Mouse (Mus musculus): ENCODE results near the gene Pvr. TPM values are rescaled to one million over a fixed set of nuclear protein-coding genes. Genes with fewer than 3 reads are reported as not detected.

Pvr gene
- polyA plus RNA-seq, 1 experiment from 2014 or later: 5.3 TPM

DNA sequence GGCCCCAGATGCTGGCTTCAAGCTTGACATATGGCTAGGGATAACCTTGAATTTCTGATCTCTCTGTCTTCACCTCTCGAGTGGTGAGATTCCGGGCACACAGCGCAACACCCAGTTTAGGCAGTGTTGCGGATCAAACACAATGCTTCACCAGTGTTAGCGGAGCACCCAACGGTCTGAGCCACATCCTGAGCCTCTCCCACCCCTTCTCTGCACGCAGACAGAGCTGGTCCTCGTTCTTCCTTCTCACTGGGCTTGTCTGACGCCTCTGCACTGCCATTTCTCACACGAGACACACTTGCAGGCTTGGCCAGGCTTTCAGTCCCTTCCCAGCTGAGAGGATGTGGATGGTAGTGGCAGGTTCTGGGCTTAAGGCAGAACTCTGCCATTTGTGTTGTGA is 61.2 kb downstream of the Pvr start:
- Histone ChIP-seq H3K27ac (no peak overlapping the region), H3K4me2 (replicated peaks) (no peak overlapping the region), H3K4me3 (replicated peaks) (no peak overlapping the region), H3K36me3 (no peaks in the 10 kb centered on the region), H3K9ac (replicated peaks) (no peak overlapping the region), H3K27me3 (no peaks in the 10 kb centered on the region), H3K9me3 (no peaks in the 10 kb centered on the region), H3K4me1 (replicated peaks) (no peaks in the 10 kb centered on the region)
- WGBS: 75% methylated on average over 10 of the region's 10 CpGs
- ATAC-seq: no peak

DNA sequence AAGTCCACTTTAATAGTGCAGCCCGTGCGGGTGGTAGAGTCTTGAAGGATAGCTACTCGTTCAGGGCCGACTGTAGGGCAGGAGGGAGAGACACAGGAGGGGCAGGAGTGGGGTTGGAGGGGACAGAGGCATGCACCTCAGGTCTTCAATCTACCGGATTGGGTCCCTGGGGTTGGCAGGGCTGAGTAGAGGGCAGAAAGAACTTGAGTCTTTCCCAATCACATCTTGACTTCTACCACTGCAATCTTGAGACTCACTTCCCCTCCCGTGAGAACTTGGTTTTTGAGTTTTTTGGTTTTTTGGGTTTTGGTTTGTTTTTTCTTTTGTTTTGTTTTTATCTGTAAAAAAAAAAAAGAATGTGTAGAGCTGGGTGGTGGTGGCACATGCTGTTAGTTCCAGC is 64.7 kb downstream of the Pvr start:
- no peak overlapping the region for H3K27ac ChIP-seq
- H3K4me3 ChIP-seq (replicated peaks): no peak overlapping the region
- WGBS: 89% methylated on average over 6 of the region's 6 CpGs
- no peak overlapping the region for H3K4me2 ChIP-seq (replicated peaks)
- 0 out of 2 replicates have a peak, but pooled peaks cover 6% of the 10 kb centered on the region for H3K4me1 ChIP-seq (replicated peaks)
- H3K9ac ChIP-seq (replicated peaks): no peak overlapping the region
- no peaks in the 10 kb centered on the region for H3K9me3 ChIP-seq
- H3K36me3 ChIP-seq: no peaks in the 10 kb centered on the region
- peaks cover 15% of the 10 kb centered on the region; the same call in 1 of the 2 replicates for H3K27me3 ChIP-seq
- ATAC-seq: no peak

GRCm38 (mm10) chr7:19855663-19856062 is 65.3 kb downstream of the Pvr start:
- H3K4me3 ChIP-seq (replicated peaks): no peak overlapping the region
- no peak for ATAC-seq
- H3K9ac ChIP-seq (replicated peaks): no peak overlapping the region
- H3K27me3 ChIP-seq: peaks cover 18% of the 10 kb centered on the region
- WGBS: 87% methylated on average over 5 of the region's 5 CpGs
- no peaks in the 10 kb centered on the region for H3K36me3 ChIP-seq
- no peak overlapping the region for H3K27ac ChIP-seq
- H3K9me3 ChIP-seq: no peaks in the 10 kb centered on the region
- no peak overlapping the region for H3K4me2 ChIP-seq (replicated peaks)
- 0 out of 2 replicates have a peak, but pooled peaks cover 6% of the 10 kb centered on the region for H3K4me1 ChIP-seq (replicated peaks)

Other genes starting within 250 kb of the Pvr start
- 0.23 TPM in 1 of 2 replicates, not detected in the other for gene Apoc2, start 243.2 kb downstream of the Pvr start, polyA plus RNA-seq (2015; fragmentation: Nextera tagmentation; extraction: Ambion mirVana)
- gene Gm44805, start 239.7 kb downstream of the Pvr start, polyA plus RNA-seq (2015; fragmentation: Nextera tagmentation; extraction: Ambion mirVana): not detected in 2 replicates
- gene Apoc4, start 239.7 kb downstream of the Pvr start, polyA plus RNA-seq (2015; fragmentation: Nextera tagmentation; extraction: Ambion mirVana): not detected in 2 replicates
- gene Apoc1, start 228.5 kb downstream of the Pvr start, polyA plus RNA-seq (2015; fragmentation: Nextera tagmentation; extraction: Ambion mirVana): 0.94 and 1.0 TPM in 2 replicates
- gene Apoe, start 222.0 kb downstream of the Pvr start, polyA plus RNA-seq (2015; fragmentation: Nextera tagmentation; extraction: Ambion mirVana): 173 and 194 TPM in 2 replicates
- gene Tomm40, start 205.7 kb downstream of the Pvr start, polyA plus RNA-seq (2015; fragmentation: Nextera tagmentation; extraction: Ambion mirVana): 105 and 125 TPM in 2 replicates
- gene Nectin2, start 170.7 kb downstream of the Pvr start, polyA plus RNA-seq (2015; fragmentation: Nextera tagmentation; extraction: Ambion mirVana): 40.6 and 48.0 TPM in 2 replicates
- 5.2 and 6.4 TPM in 2 replicates for gene Bcam, start 150.1 kb downstream of the Pvr start, polyA plus RNA-seq (2015; fragmentation: Nextera tagmentation; extraction: Ambion mirVana)
- gene Cblc, start 124.4 kb downstream of the Pvr start, polyA plus RNA-seq (2015; fragmentation: Nextera tagmentation; extraction: Ambion mirVana): 0.32 TPM in 1 of 2 replicates, not detected in the other
- 0.27 and 0.88 TPM in 2 replicates for gene Bcl3, start 98.4 kb downstream of the Pvr start, polyA plus RNA-seq (2015; fragmentation: Nextera tagmentation; extraction: Ambion mirVana)
- gene Gm19345, start 69.2 kb downstream of the Pvr start, polyA plus RNA-seq (2015; fragmentation: Nextera tagmentation; extraction: Ambion mirVana): 5.7 and 6.6 TPM in 2 replicates
- 0.54 and 0.62 TPM in 2 replicates for gene Ceacam16, start 59.9 kb downstream of the Pvr start, polyA plus RNA-seq (2015; fragmentation: Nextera tagmentation; extraction: Ambion mirVana)
- gene Ceacam19, start 33.2 kb downstream of the Pvr start, polyA plus RNA-seq (2015; fragmentation: Nextera tagmentation; extraction: Ambion mirVana): not detected in 2 replicates
- gene Igsf23, start 29.6 kb upstream of the Pvr start, polyA plus RNA-seq (2015; fragmentation: Nextera tagmentation; extraction: Ambion mirVana): not detected in 2 replicates
- not detected in 2 replicates for gene Ceacam20, start 44.3 kb upstream of the Pvr start, polyA plus RNA-seq (2015; fragmentation: Nextera tagmentation; extraction: Ambion mirVana)
- gene Nlrp9b, start 70.3 kb upstream of the Pvr start, polyA plus RNA-seq (2015; fragmentation: Nextera tagmentation; extraction: Ambion mirVana): not detected in 2 replicates
- not detected in 2 replicates for gene Vmn1r91, start 178.5 kb upstream of the Pvr start, polyA plus RNA-seq (2015; fragmentation: Nextera tagmentation; extraction: Ambion mirVana)
- gene Gm16442, start 201.4 kb upstream of the Pvr start, polyA plus RNA-seq (2015; fragmentation: Nextera tagmentation; extraction: Ambion mirVana): not detected in 2 replicates
- gene Vmn1r93, start 217.9 kb upstream of the Pvr start, polyA plus RNA-seq (2015; fragmentation: Nextera tagmentation; extraction: Ambion mirVana): not detected in 2 replicates
- gene Vmn1r94, start 247.2 kb upstream of the Pvr start, polyA plus RNA-seq (2015; fragmentation: Nextera tagmentation; extraction: Ambion mirVana): not detected in 2 replicates

Measured in midbrain, embryonic 13.5 days (tissue).